Mouse (Mus musculus) bone marrow, adult 2 months (tissue): ENCODE data around the gene Ugt1a2.

Experiments used
- CTCF ChIP-seq: fragments of 200-500 bp; IDR thresholded peaks from 2 replicates; pipeline ENCODE4 v1.5.1; 2011; ENCODE audit warnings: low read length, control low read depth; ENCODE audit not compliant: control insufficient read depth, insufficient read depth
- POLR2A ChIP-seq: fragments of 200-500 bp; IDR thresholded peaks from 2 replicates; pipeline ENCODE4 v1.6.1; 2011; ENCODE audit warnings: low read depth, mild to moderate bottlenecking, control low read depth, low read length, borderline replicate concordance; ENCODE audit not compliant: control insufficient read depth

GRCm38 (mm10) chr1:88205294-88205922 lies 5.0 kb downstream of the Ugt1a2 start, which contains the start of gene Dnajb3:
- TF ChIP-seq CTCF (no peak), POLR2A (peak; percentile 92; the same call in 1 of the 2 replicates)
